Mouse (Mus musculus) cerebellum, adult 9-11 months (tissue): ENCODE measurements around the gene Ugt1a5.
"Not testable (repeated sequence)": the region's sequence is repeated elsewhere in the genome, so short reads cannot be mapped to it uniquely, and the experiment has no call there.

Source experiments
- DNase-seq: peaks from one replicate; pipeline ENCODE4 v3.0.0; 2022

Gene Ugt1a5

DNA sequence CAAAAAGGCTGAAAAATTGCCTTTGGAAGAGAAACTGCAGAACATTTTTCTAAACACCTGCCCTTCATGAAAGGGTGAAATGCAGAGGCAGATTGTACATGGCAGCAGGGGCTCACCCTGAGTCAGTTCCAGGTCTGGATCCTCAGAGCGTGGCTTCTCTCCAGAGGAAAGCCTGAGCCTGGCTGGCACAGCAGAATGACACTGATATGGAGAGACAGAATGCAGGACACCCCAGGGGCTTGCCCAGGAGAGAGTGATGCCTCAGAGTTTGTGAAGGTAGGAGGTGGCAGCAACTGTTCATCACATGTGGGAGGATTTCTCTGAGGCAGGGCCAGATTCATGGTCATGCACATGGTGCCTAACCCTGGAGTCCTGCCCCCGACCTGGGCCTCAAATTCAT, 34.2 kb downstream of the Ugt1a5 start:
- peak; percentile 68 for DNase-seq

- no peak for DNase-seq
These were observed 34.6 kb downstream of the Ugt1a5 start, which contains the start of gene Ugt1a2 for GRCm38 (mm10) chr1:88200456-88200855. TSS of gene Ugt1a2 (plus strand) at chr1:88200601.

GRCm38 (mm10) chr1:88205294-88205922, 39.6 kb downstream of the Ugt1a5 start, which contains the start of gene Dnajb3:
TSS of gene Dnajb3 (minus strand) at chr1:88205782.
- DNase-seq = peak; percentile 90

- DNase-seq = no peak
These were observed 41.1 kb downstream of the Ugt1a5 start for GRCm38 (mm10) chr1:88206843-88207479.

- no peak for DNase-seq
These were observed 46.0 kb downstream of the Ugt1a5 start, which contains the start of gene Ugt1a1 for GRCm38 (mm10) chr1:88211812-88212211. TSS of gene Ugt1a1 (plus strand) at chr1:88211959.

GRCm38 (mm10) chr1:88212341-88213045, 46.7 kb downstream of the Ugt1a5 start:
- no peak for DNase-seq

DNA sequence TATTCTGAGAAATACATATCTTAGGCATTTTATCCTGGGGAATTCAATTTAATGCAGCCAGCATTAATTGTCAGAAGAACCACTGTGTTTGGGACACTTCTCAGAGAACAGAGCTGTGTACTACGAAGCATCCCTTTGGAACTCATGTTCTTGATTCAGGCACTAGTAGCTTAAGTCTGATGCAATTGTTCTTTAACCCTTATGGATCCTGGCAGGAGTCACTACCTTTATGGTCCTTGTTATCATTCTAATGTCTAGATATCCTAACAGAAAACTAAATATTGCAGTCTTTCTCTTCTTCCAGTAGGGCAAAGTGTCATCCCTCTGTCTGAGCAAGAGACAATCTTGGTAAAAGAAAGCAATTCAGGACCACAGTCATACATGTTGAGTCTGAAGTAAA, 47.2 kb downstream of the Ugt1a5 start:
- no peak for DNase-seq

DNA sequence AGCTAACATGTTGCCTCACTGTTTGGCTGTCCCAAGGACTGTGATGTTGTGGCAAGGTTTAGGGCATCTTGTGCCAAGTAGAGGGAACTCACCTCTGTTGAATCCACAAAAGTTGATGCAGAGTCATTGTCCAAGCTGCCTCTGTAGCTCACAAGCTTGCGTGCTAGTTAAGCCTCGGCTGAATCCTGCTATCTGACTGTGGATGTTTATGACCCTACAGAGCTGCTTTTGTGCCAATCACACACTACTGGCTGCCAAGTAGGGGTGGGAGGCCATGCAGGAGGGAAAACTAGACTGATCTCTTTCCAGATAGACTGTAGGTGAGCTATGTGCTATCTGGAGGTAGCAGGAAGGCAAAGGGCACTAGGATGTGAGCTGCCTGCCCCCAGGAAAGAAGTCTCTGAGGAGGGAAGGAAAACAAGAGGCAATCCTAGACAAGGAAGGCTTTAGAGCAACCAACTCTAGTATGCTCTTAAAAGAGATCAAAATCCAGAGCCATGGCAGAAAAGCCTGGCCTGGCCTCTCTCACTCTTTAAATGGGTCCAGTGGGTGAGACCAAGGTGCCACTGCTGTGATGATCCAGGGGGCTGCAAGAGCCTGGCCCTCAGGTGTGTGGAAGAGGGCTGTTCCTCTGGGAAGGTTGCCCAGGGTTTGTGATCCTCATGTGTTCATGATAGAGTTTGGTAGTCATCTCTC, 48.1 kb downstream of the Ugt1a5 start:
- DNase-seq = no peak

- no peak for DNase-seq
These were observed 48.7 kb downstream of the Ugt1a5 start for GRCm38 (mm10) chr1:88214462-88214952.

- DNase-seq = no peak
These were observed 49.9 kb downstream of the Ugt1a5 start for GRCm38 (mm10) chr1:88215466-88216380.

DNA sequence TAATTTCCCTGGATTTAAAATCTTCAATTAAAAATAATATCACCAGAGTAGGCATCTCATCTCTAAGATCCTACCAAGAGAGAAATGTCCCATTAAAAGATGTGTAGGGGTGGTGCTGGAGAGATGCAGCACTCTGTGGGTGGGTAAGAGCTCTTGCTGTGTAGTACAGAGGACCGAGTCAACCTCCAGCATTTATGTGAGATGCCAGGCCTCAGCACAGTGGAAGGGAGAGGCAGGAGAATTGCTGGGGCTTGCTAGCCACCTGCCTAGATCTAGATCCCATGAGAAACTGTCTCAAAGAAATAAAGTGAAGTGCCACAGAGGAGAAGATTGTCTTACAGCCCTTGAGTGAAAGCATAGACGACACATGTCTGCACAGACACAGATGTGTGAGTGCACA, 50.7 kb downstream of the Ugt1a5 start:
- DNase-seq = no peak

- DNase-seq = no peak
These were observed 51.3 kb downstream of the Ugt1a5 start for GRCm38 (mm10) chr1:88217144-88217543.

GRCm38 (mm10) chr1:88217576-88217975, 51.8 kb downstream of the Ugt1a5 start:
- DNase-seq = no peak

- DNase-seq = no peak
These were observed 52.2 kb downstream of the Ugt1a5 start for GRCm38 (mm10) chr1:88218051-88218450.

DNA sequence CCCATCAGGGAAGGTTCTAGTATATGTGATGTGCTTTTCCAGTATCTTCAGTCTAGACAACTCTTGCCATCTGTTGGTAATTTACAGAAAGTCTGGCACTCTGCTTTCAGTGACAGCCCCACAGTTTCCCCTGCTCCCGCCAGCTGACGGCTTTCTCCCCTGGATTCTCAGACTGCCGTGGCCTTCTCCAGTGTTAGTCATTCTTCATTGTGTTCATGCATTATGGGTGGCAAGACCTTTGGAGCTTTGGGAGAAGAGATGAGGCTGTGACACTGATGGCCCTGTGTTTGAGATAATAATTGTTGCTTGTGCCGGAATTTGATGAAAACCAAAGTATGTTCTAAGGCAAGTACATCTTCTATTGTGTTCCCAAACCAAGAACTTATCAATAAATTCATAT, 52.8 kb downstream of the Ugt1a5 start:
- no peak for DNase-seq

- no peak for DNase-seq
These were observed 53.2 kb downstream of the Ugt1a5 start for GRCm38 (mm10) chr1:88219054-88219453.

- DNase-seq = no peak
These were observed 54.5 kb downstream of the Ugt1a5 start for GRCm38 (mm10) chr1:88220336-88220735.

- DNase-seq = no peak
These were observed 56.4 kb downstream of the Ugt1a5 start for GRCm38 (mm10) chr1:88222216-88222615.

DNA sequence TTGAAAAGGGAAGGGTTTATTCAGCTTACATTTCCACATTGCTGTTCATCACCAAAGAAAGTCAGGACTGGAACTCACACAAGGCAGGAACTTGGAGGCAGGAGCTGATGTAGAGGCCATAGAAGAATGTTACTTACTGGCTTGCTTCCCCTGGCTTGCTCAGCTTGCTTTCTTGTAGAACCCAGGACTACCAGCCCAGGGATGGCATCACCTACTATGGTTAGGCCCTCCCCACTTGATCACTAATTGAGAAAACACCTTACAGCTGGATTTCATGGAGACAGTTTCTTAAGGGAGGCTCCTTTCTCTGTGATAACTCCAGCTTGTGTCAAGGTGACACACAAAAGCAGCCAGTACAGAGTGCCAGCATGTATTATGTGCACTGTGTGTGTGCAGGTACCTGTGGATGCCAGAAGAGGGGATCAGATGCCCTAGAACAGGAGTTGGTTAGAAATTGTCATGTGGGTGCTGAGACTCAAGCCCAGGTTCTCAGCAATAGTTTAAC, 57.3 kb downstream of the Ugt1a5 start:
- DNase-seq = not testable (repeated sequence)

DNA sequence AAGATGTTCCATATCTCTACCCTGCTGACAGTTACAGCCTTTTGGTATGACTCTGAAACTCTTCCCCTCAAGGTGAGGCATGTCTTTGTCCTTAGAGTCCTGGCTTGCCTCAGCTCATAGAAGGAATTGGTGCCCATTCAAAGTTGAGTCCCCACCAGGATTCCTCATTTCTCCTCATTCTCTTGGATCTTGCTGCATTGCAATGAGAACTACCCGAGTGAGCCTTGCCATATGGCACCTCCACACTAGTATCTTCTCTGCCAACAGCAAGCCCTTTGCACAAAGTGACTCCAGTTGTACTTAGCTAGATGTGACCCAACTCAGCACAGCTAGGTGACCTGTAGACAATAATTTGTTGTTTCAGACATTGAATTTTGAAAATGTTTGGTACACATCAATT, 57.8 kb downstream of the Ugt1a5 start:
- DNase-seq = no peak

DNA sequence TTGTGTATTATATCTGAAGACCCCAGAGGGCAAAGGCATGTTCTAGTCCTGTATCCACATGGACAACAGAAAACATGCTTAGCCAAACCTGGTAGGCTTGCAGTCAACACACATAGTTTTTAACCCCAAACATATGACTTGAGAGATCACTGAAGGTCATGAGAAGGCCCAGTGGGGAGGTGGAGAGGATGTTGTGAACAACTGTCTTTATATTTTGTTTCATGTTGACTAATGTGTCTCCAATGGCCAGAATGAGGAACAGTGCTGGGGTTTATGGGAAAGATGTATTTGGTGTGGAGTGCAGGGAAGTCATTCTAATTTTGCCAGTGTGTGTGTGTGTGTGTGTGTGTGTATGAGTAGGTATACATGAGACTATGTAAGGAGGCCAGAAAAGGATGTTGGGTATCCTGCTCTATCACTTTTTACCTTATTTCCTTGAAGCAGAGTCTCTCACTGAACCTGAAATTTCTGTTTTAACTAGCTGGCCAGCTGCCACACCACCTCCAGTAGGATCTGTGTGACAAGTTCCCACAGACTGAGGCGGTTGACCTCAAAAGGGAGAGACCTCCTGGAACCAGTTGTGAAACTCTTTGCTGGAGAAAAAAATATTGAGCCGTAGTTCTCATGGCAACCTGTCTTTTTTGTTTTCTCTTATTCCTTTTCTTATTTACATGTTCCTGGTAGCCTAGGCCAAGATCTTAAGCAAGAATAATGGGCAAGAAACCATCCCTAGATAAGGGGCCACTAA, 58.4 kb downstream of the Ugt1a5 start:
- no peak for DNase-seq
